Mouse (Mus musculus) cerebral cortex, adult 2 months (tissue): ENCODE results near the gene Csrp1.

ENCODE experiments used
- WGBS: fragments of 180-500 bp; shearing (Covaris S2); methylation state at CpG from one replicate; pipeline ENCODE4 v1.1.7; 2018; 5-methylcytosine and 5-hydroxymethylcytosine counted together

The Csrp1 gene

GRCm38 (mm10) chr1:135731897-135732684, 12.2 kb downstream of the Csrp1 start:
- WGBS, result 42% methylated on average over 11 of the region's 11 CpGs

GRCm38 (mm10) chr1:135734225-135734937, 14.5 kb downstream of the Csrp1 start:
- WGBS, result 31% methylated on average over 7 of the region's 7 CpGs

GRCm38 (mm10) chr1:135735460-135735859, 15.6 kb downstream of the Csrp1 start:
- 59% methylated on average over 6 of the region's 6 CpGs for WGBS

- 89% methylated on average over 7 of the region's 7 CpGs for WGBS
These were observed 25.1 kb downstream of the Csrp1 start for GRCm38 (mm10) chr1:135744987-135745386.

- WGBS, result 73% methylated on average over 4 of the region's 4 CpGs
These were observed 26.4 kb downstream of the Csrp1 start for GRCm38 (mm10) chr1:135746248-135746647.

- 13% methylated on average over 10 of the region's 10 CpGs for WGBS
These were observed 33.0 kb downstream of the Csrp1 start for GRCm38 (mm10) chr1:135752737-135753348.

- 51% methylated on average over 9 of the region's 9 CpGs for WGBS
These were observed 35.4 kb downstream of the Csrp1 start for GRCm38 (mm10) chr1:135755287-135755686.

- WGBS, result 70% methylated on average over 3 of the region's 3 CpGs
These were observed 36.1 kb downstream of the Csrp1 start for GRCm38 (mm10) chr1:135755913-135756312.

- WGBS, result 55% methylated on average over 8 of the region's 8 CpGs
These were observed 37.4 kb downstream of the Csrp1 start for GRCm38 (mm10) chr1:135757287-135757686.

- WGBS, result 76% methylated on average over 4 of the region's 4 CpGs
These were observed 39.8 kb downstream of the Csrp1 start for GRCm38 (mm10) chr1:135759685-135760084.

- 83% methylated on average over 8 of the region's 8 CpGs for WGBS
These were observed 40.4 kb downstream of the Csrp1 start for GRCm38 (mm10) chr1:135760216-135760615.

GRCm38 (mm10) chr1:135761728-135762127, 41.9 kb downstream of the Csrp1 start:
- WGBS, result 94% methylated on average over 5 of the region's 5 CpGs

GRCm38 (mm10) chr1:135763503-135764205, 43.8 kb downstream of the Csrp1 start:
- 84% methylated on average over 9 of the region's 9 CpGs for WGBS

- WGBS, result 58% methylated on average over 2 of the region's 2 CpGs
These were observed 44.3 kb downstream of the Csrp1 start for GRCm38 (mm10) chr1:135764206-135764528.

- 2% methylated on average over 90 of the region's 90 CpGs for WGBS
These were observed 46.1 kb downstream of the Csrp1 start, which contains the start of gene Phlda3 for GRCm38 (mm10) chr1:135765645-135766591. Gene Phlda3 (plus strand): TSS chr1:135766119.

- WGBS, result 25% methylated on average over 30 of the region's 30 CpGs
These were observed 46.9 kb downstream of the Csrp1 start for GRCm38 (mm10) chr1:135766592-135767306.

GRCm38 (mm10) chr1:135767324-135767890, 47.5 kb downstream of the Csrp1 start:
- WGBS, result 74% methylated on average over 4 of the region's 4 CpGs

- WGBS, result 86% methylated on average over 2 of the region's 2 CpGs
These were observed 48.5 kb downstream of the Csrp1 start for GRCm38 (mm10) chr1:135768400-135768799.

GRCm38 (mm10) chr1:135770237-135770636, 50.4 kb downstream of the Csrp1 start:
- WGBS, result 73% methylated on average over 7 of the region's 7 CpGs
